Mouse (Mus musculus): ENCODE data around the gene Gm17660.

GRCm38 (mm10) chr5:104042906-104043305 lies 34.5 kb downstream of the Gm17660 start:
- TF ChIP-seq GATA1 (IDR thresholded peaks at IDR 0.05; ENCODE audit: borderline replicate concordance, low read length) (no peak), FLI1 (IDR thresholded peaks at IDR 0.05; ENCODE audit: low read length) (no peak)

Data from megakaryocyte, embryonic 14.5 days (primary cell).